Mouse (Mus musculus) CH12.LX (cell line): ENCODE measurements around the gene Ttyh3.

Source experiments
- CTCF ChIP-seq, 2 experiments: IDR thresholded peaks in 1 of 2; conservative IDR thresholded peaks in 1 of 2; 2 replicates each; pipeline ENCODE4 v1.5.1; 2011 to 2012; ENCODE audit warnings: low read depth in 2 of 2, low read length in 2 of 2, improper control_type of control experiment in 1 of 2, inconsistent platforms in 1 of 2, mild to moderate bottlenecking in 1 of 2, moderate library complexity in 1 of 2
- EP300 ChIP-seq: IDR thresholded peaks from 2 replicates; pipeline ENCODE4 v1.6.1; 2011; ENCODE audit warnings: low read length, improper control_type of control experiment
- IRF4 ChIP-seq: IDR thresholded peaks from 2 replicates; pipeline ENCODE4 v1.6.1; 2014; ENCODE audit warnings: low read depth, mild to moderate bottlenecking, inconsistent platforms, low read length, improper control_type of control experiment
- NELFE ChIP-seq: IDR thresholded peaks from 2 replicates; pipeline ENCODE4 v1.6.1; 2011; ENCODE audit warnings: low read depth, low read length, improper control_type of control experiment
- POLR2A ChIP-seq: IDR thresholded peaks from 2 replicates; pipeline ENCODE4 v1.6.1; 2011; ENCODE audit warnings: low read depth, mild to moderate bottlenecking, improper control_type of control experiment, low read length

DNA sequence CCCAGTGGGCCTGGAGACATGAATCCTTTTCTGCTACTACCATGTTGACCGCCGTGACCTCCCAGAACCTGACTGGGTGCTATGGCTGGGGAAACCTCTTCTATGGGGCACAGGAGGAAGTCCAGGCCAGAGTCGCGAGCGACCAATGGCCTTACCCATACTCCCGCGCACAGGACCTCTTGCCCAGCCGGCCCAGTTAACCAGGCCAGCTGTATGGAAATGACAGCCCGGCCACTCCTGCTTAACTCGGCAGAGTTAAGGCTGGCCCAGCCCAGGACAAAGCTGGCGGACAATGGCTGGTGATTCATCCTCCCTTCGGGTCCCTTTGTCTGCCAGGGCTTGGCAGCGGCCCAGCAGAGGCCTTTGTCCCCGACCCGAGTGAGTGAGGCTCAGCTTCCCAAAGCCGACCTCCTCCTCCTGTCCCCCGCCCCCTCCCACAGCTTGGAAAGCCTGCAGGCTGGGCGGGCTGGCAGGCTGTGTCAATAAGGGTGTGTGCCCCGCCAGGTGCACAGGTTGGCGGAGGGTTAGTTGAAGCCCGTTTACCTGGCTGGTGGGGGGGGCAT lies 37.7 kb downstream of the Ttyh3 start:
- TF ChIP-seq NELFE (no peak), CTCF (conservative IDR thresholded peaks at IDR 0.05 in 1 of 2, IDR thresholded peaks at IDR 0.05 in 1 of 2; ENCODE audit: low read depth in 2 of 2, low read length in 2 of 2) (no peak), IRF4 (no peak), EP300 (no peak), POLR2A (no peak)
